Mouse (Mus musculus) stomach, postnatal 0 days (tissue): ENCODE data around the gene Mlkl.

Experiments used
- CTCF ChIP-seq: IDR thresholded peaks from 2 replicates; pipeline ENCODE4 v1.5.1; 2016; ENCODE audit warnings: antibody characterized with exemption, low read depth, mild to moderate bottlenecking, moderate library complexity
- EP300 ChIP-seq: optimal IDR thresholded peaks from 2 replicates; pipeline ENCODE3; 2016; ENCODE audit warnings: antibody characterized with exemption

DNA sequence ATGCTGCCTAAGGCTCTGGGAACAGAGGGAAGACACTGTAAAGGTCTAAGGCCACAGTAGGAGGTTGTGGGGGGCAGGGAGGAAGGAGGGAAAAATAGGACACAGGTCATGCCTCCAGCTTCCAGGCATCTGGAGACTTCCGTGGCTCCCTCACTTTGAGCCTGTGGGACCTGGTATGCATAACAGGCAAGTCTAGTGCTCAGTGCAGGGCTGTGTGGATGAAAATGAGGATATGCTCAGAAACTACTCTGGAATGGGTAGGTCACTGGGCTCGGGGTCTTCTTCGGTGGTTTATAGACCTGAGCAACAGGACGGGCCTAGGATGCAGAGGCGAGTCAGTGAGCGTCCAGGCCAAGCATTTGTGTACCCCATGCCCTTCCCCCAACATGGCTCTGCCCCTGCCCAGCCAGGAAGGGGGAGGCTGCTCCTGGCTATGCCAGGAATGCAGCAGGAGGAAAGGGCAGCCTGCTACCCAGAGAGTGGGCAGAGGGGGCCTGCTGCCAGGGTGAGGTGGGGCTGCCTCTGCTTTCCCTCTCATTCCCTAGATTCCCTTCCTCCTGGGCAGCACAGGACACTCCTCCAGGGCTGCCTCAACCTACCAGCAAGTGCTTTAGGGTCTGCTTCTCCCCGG, 22.7 kb upstream of the Mlkl start:
- TF ChIP-seq CTCF = no peak
- no peak for TF ChIP-seq EP300
